Mouse (Mus musculus) mouse trophoblast stem cell (cell line): ENCODE measurements at regions not wholly inside any gene's neighbourhood (a gene's known extent, or its start where the extent isn't known, plus 50 kb on each side); places are given as distances from the start of the nearest gene placed in this dataset.

Source experiments
- in situ Hi-C, 2 experiments: fragments of 300-500 bp; cut with MseI, MboI; formaldehyde crosslinking; loops; 2 replicates in 1 of 2; 3 replicates in 1 of 2; pipeline ENCODE4 v1.15.1; 2025

GRCm38 (mm10) chr13:30085446-30085845, 50.8 kb upstream of the Mboat1 start:
- in situ Hi-C loops, result loop anchor here in 1 of 2 experiments (10.0 kb wide), 1 partner anchor 231 kb away; the partner anchor contains the start of gene Cdkal1

DNA sequence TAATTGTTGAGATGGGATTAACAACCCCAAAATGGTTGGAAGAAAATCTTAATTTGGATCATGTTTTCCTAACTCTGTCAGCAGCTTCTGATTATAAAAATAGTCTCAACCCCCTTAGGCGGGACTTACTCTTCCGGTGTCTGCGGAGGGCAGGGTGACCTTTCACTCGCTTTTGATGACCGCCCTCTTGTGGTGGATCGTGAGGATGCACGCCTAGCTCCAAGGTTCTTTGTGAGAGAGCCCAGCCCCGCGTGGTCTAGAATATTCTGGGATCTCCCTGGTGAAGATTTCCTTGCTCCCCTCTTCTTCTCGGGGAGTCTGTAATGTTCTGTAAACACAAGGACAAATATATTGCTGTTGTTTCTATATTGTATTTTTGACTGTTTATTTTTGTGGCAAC, 51.3 kb upstream of the Mboat1 start:
- in situ Hi-C loops, result loop anchor here in 1 of 2 experiments (10.0 kb wide), 1 partner anchor 230 kb away; the partner anchor contains the start of gene Cdkal1

GRCm38 (mm10) chr13:30084386-30084785, 51.9 kb upstream of the Mboat1 start:
- in situ Hi-C loops, result loop anchor here (5.0 to 10.0 kb wide), 2 partner anchors 227 to 230 kb away; partner anchors contain the start of gene Cdkal1 (in 2 of the 2)

- in situ Hi-C loops, result loop anchor here (5.0 to 10.0 kb wide), 2 partner anchors 227 to 229 kb away; partner anchors contain the start of gene Cdkal1 (in 2 of the 2)
Measured at GRCm38 (mm10) chr13:30083949-30084348, 52.3 kb upstream of the Mboat1 start.

GRCm38 (mm10) chr13:30082761-30083160, 53.5 kb upstream of the Mboat1 start:
- in situ Hi-C loops, result loop anchor here (5.0 to 10.0 kb wide), 2 partner anchors 225 to 228 kb away; partner anchors contain the start of gene Cdkal1 (in 2 of the 2)

DNA sequence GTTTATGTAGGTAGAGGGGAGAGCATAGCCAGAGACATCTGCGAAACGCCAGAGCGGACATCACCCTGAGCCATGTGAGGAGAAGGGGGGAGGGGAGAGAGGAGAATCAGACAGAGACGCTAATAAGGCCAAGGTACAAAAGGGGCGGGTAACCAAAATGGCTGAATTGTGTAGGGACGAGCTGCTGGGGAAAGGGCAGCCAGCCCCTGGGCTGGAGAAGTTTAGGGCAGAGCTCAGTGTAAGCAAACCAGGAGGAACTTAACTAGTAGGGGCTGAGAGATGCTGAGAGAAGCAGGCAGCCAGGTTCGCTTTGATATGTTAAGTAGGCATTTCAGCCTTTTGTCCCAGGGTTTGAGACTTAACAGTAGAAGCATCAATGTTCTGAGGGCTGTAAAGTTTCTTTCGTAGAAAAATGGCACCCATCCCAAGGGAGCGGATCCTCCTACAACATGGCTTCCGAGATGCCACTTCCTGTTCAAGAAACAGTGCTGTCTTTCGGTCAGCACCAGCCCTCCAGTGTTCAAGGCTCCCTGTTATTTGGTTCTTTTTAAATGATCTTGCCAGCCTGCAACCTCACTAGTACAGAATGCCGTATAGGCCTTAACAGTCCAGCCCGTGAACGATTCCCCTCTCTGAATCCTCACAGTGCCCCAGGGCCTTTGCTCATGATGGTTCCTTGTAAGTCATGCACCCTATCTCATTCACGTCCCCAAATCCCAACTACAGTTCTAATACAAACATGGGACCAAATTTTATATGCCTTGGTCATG, 55.4 kb upstream of the Mboat1 start:
- in situ Hi-C loops, result loop anchor here (5.0 to 10.0 kb wide), 2 partner anchors 224 to 226 kb away; partner anchors contain the start of gene Cdkal1 (in 2 of the 2)

GRCm38 (mm10) chr13:30074517-30075064, 61.7 kb upstream of the Mboat1 start:
- in situ Hi-C loops, result no loop called here

DNA sequence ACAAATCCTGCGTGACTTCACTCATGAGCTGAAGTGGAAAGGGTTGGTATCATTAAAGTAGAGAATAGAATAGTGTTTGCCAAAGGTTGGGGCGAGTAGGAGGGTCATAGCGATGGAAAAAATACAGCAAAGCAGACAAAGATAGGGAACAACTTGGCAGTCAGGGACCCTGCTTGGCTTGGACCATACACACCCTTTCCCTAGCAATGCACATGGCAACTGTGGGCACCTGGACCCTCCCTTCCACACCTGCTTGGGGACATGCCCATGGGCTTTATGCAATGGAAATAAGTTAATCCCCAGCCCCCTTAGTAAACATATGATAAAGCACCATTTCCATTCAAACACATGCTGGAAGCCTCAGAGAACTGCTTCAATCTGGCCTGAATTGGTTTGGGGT, 62.2 kb upstream of the Mboat1 start:
- in situ Hi-C loops, result no loop called here

GRCm38 (mm10) chr13:30069397-30069796, 66.9 kb upstream of the Mboat1 start:
- in situ Hi-C loops, result no loop called here

GRCm38 (mm10) chr13:30067581-30068375, 68.5 kb upstream of the Mboat1 start:
- in situ Hi-C loops, result no loop called here

- in situ Hi-C loops, result no loop called here
Measured at GRCm38 (mm10) chr13:30065520-30065919, 70.8 kb upstream of the Mboat1 start.

GRCm38 (mm10) chr13:30063741-30064140, 72.5 kb upstream of the Mboat1 start:
- in situ Hi-C loops, result no loop called here

DNA sequence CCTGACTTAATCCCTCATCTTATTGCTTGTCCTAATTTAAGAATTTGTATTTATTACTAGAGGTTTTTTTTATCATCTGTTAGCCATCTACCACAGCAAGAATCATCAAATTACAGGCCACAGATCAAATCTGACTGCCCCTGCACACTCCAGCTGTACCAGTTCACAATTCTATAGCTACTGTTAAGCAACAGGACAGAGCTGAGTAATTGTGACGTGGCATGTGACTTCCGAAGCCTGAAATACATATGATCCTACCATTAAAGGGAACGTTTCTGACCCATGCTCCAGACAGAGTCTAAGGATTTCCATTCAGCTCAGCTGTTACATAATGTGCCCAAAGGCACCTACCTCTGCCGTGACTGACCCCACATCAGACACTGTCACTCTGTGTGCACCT, 74.0 kb upstream of the Mboat1 start:
- in situ Hi-C loops, result no loop called here

DNA sequence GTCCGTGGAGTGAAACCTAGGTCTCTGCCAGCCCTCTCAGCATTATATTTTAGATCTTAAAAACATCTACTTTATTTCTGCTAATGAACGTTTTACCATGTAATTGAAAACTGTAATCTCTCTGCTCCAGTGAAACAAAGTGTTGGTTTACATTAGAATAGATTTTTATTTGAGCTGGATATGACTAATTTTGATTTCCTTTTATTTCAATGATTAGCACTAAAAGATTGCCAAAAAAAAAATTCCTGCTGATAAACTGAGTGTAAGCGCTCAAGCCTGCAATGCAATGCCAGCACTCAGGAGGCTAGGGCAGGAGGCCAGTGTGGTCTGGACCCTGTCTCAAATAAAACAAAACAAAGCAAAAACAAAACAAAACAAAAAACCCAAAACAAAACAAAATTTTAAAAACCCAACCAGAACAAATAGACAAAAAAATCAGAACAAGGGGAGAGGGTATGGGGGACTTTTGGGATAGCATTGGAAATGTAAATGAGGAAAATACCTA, 69.3 kb upstream of the E2f3 start:
- in situ Hi-C loops, result no loop called here

DNA sequence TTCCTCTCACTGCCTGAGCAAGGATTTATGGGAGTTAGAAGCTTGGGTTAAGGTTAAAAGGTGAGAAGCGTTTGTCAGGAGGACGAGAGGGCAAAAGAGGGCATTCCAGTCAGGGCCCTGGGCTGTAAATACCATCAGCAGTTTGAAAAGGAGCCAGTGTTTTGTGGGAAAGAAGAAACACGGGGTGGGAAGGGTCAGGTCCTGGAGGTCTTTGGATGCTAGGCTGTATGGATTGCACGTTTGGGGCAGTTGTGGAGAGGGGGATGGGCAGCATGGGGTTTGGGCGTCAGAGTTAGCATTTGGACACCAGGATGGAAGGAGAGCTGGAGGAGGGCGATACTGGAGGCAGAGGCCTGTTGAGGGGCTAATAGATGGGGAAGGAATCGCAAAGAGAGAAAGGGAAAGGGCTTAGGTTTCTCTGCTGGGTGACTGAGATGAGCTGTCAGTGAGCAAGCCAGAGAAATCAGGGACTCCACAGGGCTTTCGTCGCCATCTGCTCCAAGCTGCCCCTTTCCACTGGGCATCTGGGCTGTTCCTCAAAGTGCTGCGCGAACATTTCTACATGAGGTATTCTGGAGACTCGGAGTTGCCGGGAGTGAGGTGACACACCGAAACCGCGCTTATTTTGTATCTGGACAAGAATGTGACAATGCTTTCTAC, 66.2 kb upstream of the E2f3 start:
- in situ Hi-C loops, result no loop called here

DNA sequence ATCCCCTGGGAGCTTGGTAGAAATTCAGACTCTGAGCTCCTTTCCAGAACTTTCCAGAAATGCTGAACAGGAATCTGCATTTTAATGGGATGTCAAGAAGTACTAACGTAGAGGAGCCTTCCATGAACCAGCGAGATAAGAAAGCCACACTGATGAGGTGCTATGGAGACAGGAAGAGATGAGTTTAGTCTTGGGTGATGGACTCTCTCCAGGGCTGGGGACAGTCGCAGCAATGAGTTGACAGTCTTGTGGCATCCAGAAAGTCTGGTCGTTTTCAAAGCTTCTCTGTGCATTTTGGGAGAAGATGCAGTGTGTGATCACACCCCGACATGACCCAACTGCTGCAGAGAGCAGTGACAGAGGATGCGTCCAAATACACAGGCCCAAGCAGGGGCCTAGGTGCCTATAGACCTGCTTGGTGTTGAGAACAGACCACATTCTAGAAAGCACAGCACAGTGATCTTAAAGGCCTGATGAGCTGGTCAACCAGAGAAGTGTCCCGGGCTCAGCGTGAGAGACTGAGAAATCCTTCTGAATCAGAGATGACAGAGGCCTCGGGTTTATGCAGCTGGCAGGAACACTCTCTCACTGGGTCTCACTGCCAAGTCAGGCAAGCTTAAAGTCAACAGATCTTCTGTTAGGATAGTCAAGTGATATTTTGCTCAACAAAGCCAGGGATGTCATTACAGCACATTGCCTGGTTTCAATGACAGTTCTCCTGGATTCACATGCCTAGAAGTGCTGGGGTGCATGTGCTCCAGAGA, 65.1 kb upstream of the E2f3 start:
- in situ Hi-C loops, result no loop called here

DNA sequence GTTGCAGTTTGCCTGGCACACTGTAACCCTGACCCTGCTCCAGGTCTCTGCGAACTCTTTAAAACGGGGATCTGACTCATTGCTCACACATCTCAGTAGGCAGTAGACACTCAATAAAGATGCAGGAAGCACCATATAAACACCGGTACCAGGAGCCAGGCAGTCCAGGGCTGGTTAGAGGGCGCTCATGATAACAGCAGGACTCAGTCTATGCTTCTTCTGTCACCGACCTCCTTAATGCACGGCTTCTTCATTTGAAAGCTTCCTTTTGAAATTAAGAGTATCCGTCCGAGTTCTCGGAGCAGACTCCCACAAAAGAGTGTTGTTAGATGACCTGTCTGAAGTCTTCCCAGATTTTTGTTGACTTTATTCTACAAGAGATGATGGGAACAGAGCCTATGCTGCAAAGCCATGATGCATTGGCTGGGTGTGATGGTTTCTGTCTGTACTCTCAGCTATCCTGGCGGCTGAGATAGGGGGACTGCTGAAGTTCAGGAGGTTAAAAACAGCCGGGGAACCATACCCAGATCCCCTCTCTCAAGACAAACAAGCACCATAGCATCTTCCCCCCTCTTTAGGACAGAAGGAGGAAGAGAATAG, 62.5 kb upstream of the E2f3 start:
- in situ Hi-C loops, result no loop called here

- in situ Hi-C loops, result no loop called here
Measured at GRCm38 (mm10) chr13:30046504-30047169, 60.8 kb upstream of the E2f3 start.

- in situ Hi-C loops, result no loop called here
Measured at GRCm38 (mm10) chr13:30046061-30046460, 60.2 kb upstream of the E2f3 start.

DNA sequence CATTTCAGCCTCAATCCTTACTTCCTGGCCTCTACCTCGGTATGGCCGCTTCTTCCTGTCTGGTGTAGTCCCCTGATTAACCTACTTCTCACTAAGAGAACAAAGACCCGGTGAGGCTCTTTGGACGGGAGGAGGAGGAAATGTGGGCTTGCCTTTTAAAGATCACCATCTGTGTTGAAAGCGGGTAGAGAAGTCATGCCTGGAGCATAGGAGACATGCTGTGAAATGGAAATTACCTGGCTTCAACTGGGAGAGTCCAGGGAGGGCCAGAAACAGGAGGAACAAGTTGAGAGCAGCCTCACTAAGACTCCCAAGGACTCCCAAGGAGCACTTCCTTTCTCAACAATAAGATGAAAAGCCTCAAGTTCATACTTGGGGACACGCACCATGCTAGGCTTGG, 59.4 kb upstream of the E2f3 start:
- in situ Hi-C loops, result no loop called here
